Mouse (Mus musculus) heart, embryonic 15.5 days (tissue): ENCODE data around the gene Rnls. TPM values are rescaled to one million over a fixed set of nuclear protein-coding genes. Genes with fewer than 3 reads are reported as not detected.

Source experiments
- ATAC-seq: fragments of 200-750 bp; cut with Nextera tagmentation; replicated peaks from 2 replicates; pipeline ENCODE4 v1.8.0; 2017; ENCODE audit warnings: low read depth, moderate TSS enrichment; ENCODE audit not compliant: insufficient number of reproducible peaks, insufficient read depth, low FRiP score
- H3K27ac ChIP-seq: fragments of 300-500 bp; sonication (generic); 2 replicates; pipeline ENCODE4 v1.5.1; 2015; ENCODE audit warnings: mild to moderate bottlenecking, inconsistent platforms
- H3K27me3 ChIP-seq: fragments of 300-500 bp; sonication (generic); 2 replicates; pipeline ENCODE4 v1.6.1; 2015; ENCODE audit warnings: inconsistent platforms
- H3K36me3 ChIP-seq: fragments of 300-500 bp; sonication (generic); 2 replicates; pipeline ENCODE4 v1.6.1; 2015; ENCODE audit warnings: mild to moderate bottlenecking, inconsistent platforms
- H3K4me1 ChIP-seq: fragments of 300-500 bp; sonication (generic); replicated peaks from 2 replicates; pipeline ENCODE4 v1.6.1; 2015; ENCODE audit warnings: inconsistent platforms
- H3K4me2 ChIP-seq: fragments of 300-500 bp; sonication (generic); 2 replicates; pipeline ENCODE4 v1.6.1; 2015; ENCODE audit warnings: inconsistent platforms, mild to moderate bottlenecking, moderate library complexity
- H3K4me3 ChIP-seq: fragments of 300-500 bp; sonication (generic); 2 replicates; pipeline ENCODE4 v1.5.1; 2015; ENCODE audit warnings: mild to moderate bottlenecking, inconsistent platforms
- H3K9ac ChIP-seq: fragments of 300-500 bp; sonication (generic); 2 replicates; pipeline ENCODE4 v1.6.1; 2015; ENCODE audit warnings: mild to moderate bottlenecking, inconsistent platforms
- H3K9me3 ChIP-seq: fragments of 300-500 bp; sonication (generic); replicated peaks from 2 replicates; pipeline ENCODE4 v1.6.1; 2016; ENCODE audit warnings: inconsistent platforms
- WGBS: fragments of 180-500 bp; shearing (Covaris S2); methylation state at CpG from one replicate; pipeline ENCODE4 v1.1.7; 2015; ENCODE audit warnings: mixed read lengths; 5-methylcytosine and 5-hydroxymethylcytosine counted together
- polyA plus RNA-seq: library from polyadenylated mRNA; unstranded; fragments of >200 nt; fragmentation: Nextera tagmentation; extraction: Ambion mirVana; gene quantifications from 2 replicates; pipeline ENCODE4 v1.2.1, GENCODE M21; 2015

The Rnls gene
- polyA plus RNA-seq, 1 experiment from 2014 or later: 11.1 TPM

- H3K36me3 ChIP-seq: no peaks in the 10 kb centered on the region
- no peaks in the 10 kb centered on the region for H3K4me1 ChIP-seq
- no peak for ATAC-seq
- WGBS: 58% methylated on average over 3 of the region's 3 CpGs
- H3K4me3 ChIP-seq: no peak overlapping the region
- H3K27me3 ChIP-seq: no peaks in the 10 kb centered on the region
- no peak overlapping the region for H3K27ac ChIP-seq
- H3K9ac ChIP-seq: no peak overlapping the region
- no peaks in the 10 kb centered on the region for H3K9me3 ChIP-seq
- no peak overlapping the region for H3K4me2 ChIP-seq
These were observed 213.2 kb downstream of the Rnls start for GRCm38 (mm10) chr19:33178866-33179265.

- Histone ChIP-seq H3K27ac (no peak overlapping the region), H3K4me3 (no peak overlapping the region), H3K9me3 (no peaks in the 10 kb centered on the region), H3K9ac (no peak overlapping the region), H3K4me1 (no peaks in the 10 kb centered on the region), H3K4me2 (no peak overlapping the region), H3K27me3 (no peaks in the 10 kb centered on the region), H3K36me3 (no peaks in the 10 kb centered on the region)
- ATAC-seq: no peak
- 51% methylated on average over 6 of the region's 6 CpGs for WGBS
These were observed 213.7 kb downstream of the Rnls start for GRCm38 (mm10) chr19:33178367-33178766.

GRCm38 (mm10) chr19:33173991-33174390, 218.1 kb downstream of the Rnls start:
- H3K9me3 ChIP-seq: no peaks in the 10 kb centered on the region
- no peak overlapping the region for H3K4me3 ChIP-seq
- H3K4me2 ChIP-seq: no peak overlapping the region
- no peaks in the 10 kb centered on the region for H3K27me3 ChIP-seq
- no peak overlapping the region for H3K9ac ChIP-seq
- H3K36me3 ChIP-seq: no peaks in the 10 kb centered on the region
- no peaks in the 10 kb centered on the region for H3K4me1 ChIP-seq
- H3K27ac ChIP-seq: no peak overlapping the region
- ATAC-seq: no peak

- ATAC-seq: no peak
- Histone ChIP-seq H3K9me3 (no peaks in the 10 kb centered on the region), H3K4me2 (no peak overlapping the region), H3K27ac (no peak overlapping the region), H3K27me3 (no peaks in the 10 kb centered on the region), H3K36me3 (no peaks in the 10 kb centered on the region), H3K9ac (no peak overlapping the region), H3K4me1 (no peaks in the 10 kb centered on the region), H3K4me3 (no peak overlapping the region)
- WGBS: 78% methylated on average over 6 of the region's 6 CpGs
These were observed 222.2 kb downstream of the Rnls start for GRCm38 (mm10) chr19:33169881-33170280.

GRCm38 (mm10) chr19:33167528-33168264, 224.4 kb downstream of the Rnls start:
- Histone ChIP-seq H3K4me1 (no peaks in the 10 kb centered on the region), H3K4me3 (no peak overlapping the region), H3K36me3 (no peaks in the 10 kb centered on the region), H3K4me2 (no peak overlapping the region), H3K9me3 (no peaks in the 10 kb centered on the region), H3K9ac (no peak overlapping the region), H3K27me3 (no peaks in the 10 kb centered on the region), H3K27ac (no peak overlapping the region)
- WGBS: 64% methylated on average over 17 of the region's 17 CpGs
- ATAC-seq: no peak

GRCm38 (mm10) chr19:33164801-33165200, 227.3 kb downstream of the Rnls start:
- 77% methylated on average over 5 of the region's 5 CpGs for WGBS
- Histone ChIP-seq H3K4me2 (no peak overlapping the region), H3K27ac (no peak overlapping the region), H3K4me3 (no peak overlapping the region), H3K27me3 (no peaks in the 10 kb centered on the region), H3K36me3 (no peaks in the 10 kb centered on the region), H3K9ac (no peak overlapping the region), H3K4me1 (no peaks in the 10 kb centered on the region), H3K9me3 (no peaks in the 10 kb centered on the region)
- no peak for ATAC-seq

GRCm38 (mm10) chr19:33161903-33162302, 230.2 kb downstream of the Rnls start:
- H3K36me3 ChIP-seq: no peaks in the 10 kb centered on the region
- H3K9ac ChIP-seq: no peak overlapping the region
- H3K27ac ChIP-seq: no peak overlapping the region
- H3K27me3 ChIP-seq: no peaks in the 10 kb centered on the region
- no peak for ATAC-seq
- H3K4me3 ChIP-seq: no peak overlapping the region
- no peaks in the 10 kb centered on the region for H3K9me3 ChIP-seq
- 61% methylated on average over 1 of the region's 1 CpGs for WGBS
- no peak overlapping the region for H3K4me2 ChIP-seq
- no peaks in the 10 kb centered on the region for H3K4me1 ChIP-seq

GRCm38 (mm10) chr19:33159897-33160296, 232.2 kb downstream of the Rnls start:
- Histone ChIP-seq H3K27me3 (no peaks in the 10 kb centered on the region), H3K27ac (no peak overlapping the region), H3K4me1 (no peaks in the 10 kb centered on the region), H3K36me3 (no peaks in the 10 kb centered on the region), H3K4me2 (no peak overlapping the region), H3K4me3 (no peak overlapping the region), H3K9ac (no peak overlapping the region), H3K9me3 (no peaks in the 10 kb centered on the region)
- ATAC-seq: no peak
- WGBS: 81% methylated on average over 2 of the region's 2 CpGs

- Histone ChIP-seq H3K27me3 (no peaks in the 10 kb centered on the region), H3K9ac (no peak overlapping the region), H3K27ac (no peak overlapping the region), H3K4me3 (no peak overlapping the region), H3K4me2 (no peak overlapping the region), H3K4me1 (no peaks in the 10 kb centered on the region), H3K36me3 (no peaks in the 10 kb centered on the region), H3K9me3 (no peaks in the 10 kb centered on the region)
- 84% methylated on average over 1 of the region's 1 CpGs for WGBS
- no peak for ATAC-seq
These were observed 232.9 kb downstream of the Rnls start for GRCm38 (mm10) chr19:33159192-33159591.

- H3K4me1 ChIP-seq: no peaks in the 10 kb centered on the region
- no peak overlapping the region for H3K4me3 ChIP-seq
- WGBS: 79% methylated on average over 2 of the region's 2 CpGs
- no peak overlapping the region for H3K4me2 ChIP-seq
- H3K27ac ChIP-seq: no peak overlapping the region
- H3K9ac ChIP-seq: no peak overlapping the region
- no peaks in the 10 kb centered on the region for H3K27me3 ChIP-seq
- no peaks in the 10 kb centered on the region for H3K36me3 ChIP-seq
- ATAC-seq: no peak
- H3K9me3 ChIP-seq: no peaks in the 10 kb centered on the region
These were observed 233.9 kb downstream of the Rnls start for GRCm38 (mm10) chr19:33158234-33158633.

- H3K4me2 ChIP-seq: no peak overlapping the region
- H3K27ac ChIP-seq: no peak overlapping the region
- no peaks in the 10 kb centered on the region for H3K9me3 ChIP-seq
- H3K4me1 ChIP-seq: no peaks in the 10 kb centered on the region
- WGBS: 80% methylated on average over 3 of the region's 3 CpGs
- no peaks in the 10 kb centered on the region for H3K27me3 ChIP-seq
- no peak for ATAC-seq
- H3K36me3 ChIP-seq: no peaks in the 10 kb centered on the region
- H3K9ac ChIP-seq: no peak overlapping the region
- H3K4me3 ChIP-seq: no peak overlapping the region
These were observed 243.7 kb downstream of the Rnls start for GRCm38 (mm10) chr19:33148411-33148810.

- Histone ChIP-seq H3K4me3 (no peak overlapping the region), H3K4me2 (no peak overlapping the region), H3K9ac (no peak overlapping the region), H3K27ac (no peak overlapping the region), H3K9me3 (no peaks in the 10 kb centered on the region), H3K27me3 (no peaks in the 10 kb centered on the region), H3K4me1 (no peaks in the 10 kb centered on the region), H3K36me3 (no peaks in the 10 kb centered on the region)
- ATAC-seq: no peak
- WGBS: 74% methylated on average over 2 of the region's 2 CpGs
These were observed 248.9 kb downstream of the Rnls start for GRCm38 (mm10) chr19:33143198-33143597.
